Mouse (Mus musculus): ENCODE measurements around the gene Card11. TPM values are rescaled to one million over a fixed set of nuclear protein-coding genes. Genes with fewer than 3 reads are reported as not detected.
A peak's percentile ranks its signal among the peaks of the same experiment; 100 is the strongest.

The Card11 gene
- polyA plus RNA-seq, 1 experiment, result 0.33 TPM

GRCm38 (mm10) chr5:140889539-140889938, 110.8 kb downstream of the Card11 start:
- H3K27ac ChIP-seq (ENCODE audit: insufficient read depth, low read length), result no peak overlapping the region
- TF ChIP-seq CTCF (IDR thresholded peaks at IDR 0.05; ENCODE audit: extremely low read depth, insufficient read depth, low read length) (peak; percentile 35), POLR2A (IDR thresholded peaks at IDR 0.05; ENCODE audit: extremely low read depth, insufficient read depth, low read length) (no peak)
- H3K4me1 ChIP-seq (ENCODE audit: control insufficient read depth, insufficient read depth, low read length), result no peaks in the 10 kb centered on the region
- H3K4me3 ChIP-seq (ENCODE audit: insufficient read depth, low read length), result no peak overlapping the region

GRCm38 (mm10) chr5:140887871-140888270, 112.5 kb downstream of the Card11 start:
- H3K4me3 ChIP-seq (ENCODE audit: insufficient read depth, low read length), result no peak overlapping the region
- no peak overlapping the region for H3K27ac ChIP-seq (ENCODE audit: insufficient read depth, low read length)
- TF ChIP-seq POLR2A (IDR thresholded peaks at IDR 0.05; ENCODE audit: extremely low read depth, insufficient read depth, low read length) (no peak), CTCF (IDR thresholded peaks at IDR 0.05; ENCODE audit: extremely low read depth, insufficient read depth, low read length) (no peak)
- H3K4me1 ChIP-seq (ENCODE audit: control insufficient read depth, insufficient read depth, low read length), result no peaks in the 10 kb centered on the region

GRCm38 (mm10) chr5:140884966-140885365, 115.4 kb downstream of the Card11 start:
- Histone ChIP-seq H3K27ac (ENCODE audit: insufficient read depth, low read length) (no peak overlapping the region), H3K4me3 (ENCODE audit: insufficient read depth, low read length) (no peak overlapping the region), H3K4me1 (ENCODE audit: control insufficient read depth, insufficient read depth, low read length) (no peaks in the 10 kb centered on the region)
- no peak for TF ChIP-seq CTCF (IDR thresholded peaks at IDR 0.05; ENCODE audit: extremely low read depth, insufficient read depth, low read length)
- no peak for TF ChIP-seq POLR2A (IDR thresholded peaks at IDR 0.05; ENCODE audit: extremely low read depth, insufficient read depth, low read length)

- Histone ChIP-seq H3K4me1 (ENCODE audit: control insufficient read depth, insufficient read depth, low read length) (no peaks in the 10 kb centered on the region), H3K27ac (ENCODE audit: insufficient read depth, low read length) (no peak overlapping the region), H3K4me3 (ENCODE audit: insufficient read depth, low read length) (no peak overlapping the region)
- TF ChIP-seq POLR2A (IDR thresholded peaks at IDR 0.05; ENCODE audit: extremely low read depth, insufficient read depth, low read length) (no peak), CTCF (IDR thresholded peaks at IDR 0.05; ENCODE audit: extremely low read depth, insufficient read depth, low read length) (no peak)
These were observed 118.0 kb downstream of the Card11 start for GRCm38 (mm10) chr5:140882391-140882790.

GRCm38 (mm10) chr5:140880151-140880550, 120.2 kb downstream of the Card11 start:
- no peak overlapping the region for H3K4me3 ChIP-seq (ENCODE audit: insufficient read depth, low read length)
- H3K4me1 ChIP-seq (ENCODE audit: control insufficient read depth, insufficient read depth, low read length), result no peaks in the 10 kb centered on the region
- H3K27ac ChIP-seq (ENCODE audit: insufficient read depth, low read length), result no peak overlapping the region
- TF ChIP-seq CTCF (IDR thresholded peaks at IDR 0.05; ENCODE audit: extremely low read depth, insufficient read depth, low read length) (no peak), POLR2A (IDR thresholded peaks at IDR 0.05; ENCODE audit: extremely low read depth, insufficient read depth, low read length) (no peak)

GRCm38 (mm10) chr5:140878644-140879043, 121.7 kb downstream of the Card11 start:
- H3K27ac ChIP-seq (ENCODE audit: insufficient read depth, low read length), result no peak overlapping the region
- TF ChIP-seq POLR2A (IDR thresholded peaks at IDR 0.05; ENCODE audit: extremely low read depth, insufficient read depth, low read length), result no peak
- TF ChIP-seq CTCF (IDR thresholded peaks at IDR 0.05; ENCODE audit: extremely low read depth, insufficient read depth, low read length), result no peak

GRCm38 (mm10) chr5:140873736-140874307, 126.6 kb downstream of the Card11 start:
- Histone ChIP-seq H3K4me1 (ENCODE audit: control insufficient read depth, insufficient read depth, low read length) (no peaks in the 10 kb centered on the region), H3K4me3 (ENCODE audit: insufficient read depth, low read length) (no peak overlapping the region), H3K27ac (ENCODE audit: insufficient read depth, low read length) (no peak overlapping the region)
- TF ChIP-seq POLR2A (IDR thresholded peaks at IDR 0.05; ENCODE audit: extremely low read depth, insufficient read depth, low read length), result no peak
- TF ChIP-seq CTCF (IDR thresholded peaks at IDR 0.05; ENCODE audit: extremely low read depth, insufficient read depth, low read length), result no peak

More at GRCm38 (mm10) chr5:140878644-140879043, 121.7 kb downstream of the Card11 start:
- Histone ChIP-seq H3K4me3 (ENCODE audit: insufficient read depth, low read length) (no peak overlapping the region), H3K4me1 (ENCODE audit: control insufficient read depth, insufficient read depth, low read length) (no peaks in the 10 kb centered on the region)

- Histone ChIP-seq H3K4me1 (ENCODE audit: control insufficient read depth, insufficient read depth, low read length) (no peaks in the 10 kb centered on the region), H3K4me3 (ENCODE audit: insufficient read depth, low read length) (no peak overlapping the region), H3K27ac (ENCODE audit: insufficient read depth, low read length) (no peak overlapping the region)
- TF ChIP-seq POLR2A (IDR thresholded peaks at IDR 0.05; ENCODE audit: extremely low read depth, insufficient read depth, low read length) (no peak), CTCF (IDR thresholded peaks at IDR 0.05; ENCODE audit: extremely low read depth, insufficient read depth, low read length) (no peak)
These were observed 127.3 kb downstream of the Card11 start for GRCm38 (mm10) chr5:140873039-140873551.

- H3K4me1 ChIP-seq (ENCODE audit: control insufficient read depth, insufficient read depth, low read length), result no peaks in the 10 kb centered on the region
- no peak overlapping the region for H3K27ac ChIP-seq (ENCODE audit: insufficient read depth, low read length)
- TF ChIP-seq CTCF (IDR thresholded peaks at IDR 0.05; ENCODE audit: extremely low read depth, insufficient read depth, low read length) (no peak), POLR2A (IDR thresholded peaks at IDR 0.05; ENCODE audit: extremely low read depth, insufficient read depth, low read length) (no peak)
- no peak overlapping the region for H3K4me3 ChIP-seq (ENCODE audit: insufficient read depth, low read length)
These were observed 127.8 kb downstream of the Card11 start for GRCm38 (mm10) chr5:140872532-140873038.

- Histone ChIP-seq H3K27ac (ENCODE audit: insufficient read depth, low read length) (no peak overlapping the region), H3K4me1 (ENCODE audit: control insufficient read depth, insufficient read depth, low read length) (no peaks in the 10 kb centered on the region), H3K4me3 (ENCODE audit: insufficient read depth, low read length) (no peak overlapping the region)
- TF ChIP-seq CTCF (IDR thresholded peaks at IDR 0.05; ENCODE audit: extremely low read depth, insufficient read depth, low read length) (no peak), POLR2A (IDR thresholded peaks at IDR 0.05; ENCODE audit: extremely low read depth, insufficient read depth, low read length) (no peak)
These were observed 129.1 kb downstream of the Card11 start for GRCm38 (mm10) chr5:140871241-140871640.
